Mouse (Mus musculus): Measurements from ENCODE around the gene Elk3.
A peak's percentile ranks its signal among the peaks of the same experiment; 100 is the strongest.
"Not testable (repeated sequence)": the region's sequence is repeated elsewhere in the genome, so short reads cannot be mapped to it uniquely, and the experiment has no call there.

The Elk3 gene

DNA sequence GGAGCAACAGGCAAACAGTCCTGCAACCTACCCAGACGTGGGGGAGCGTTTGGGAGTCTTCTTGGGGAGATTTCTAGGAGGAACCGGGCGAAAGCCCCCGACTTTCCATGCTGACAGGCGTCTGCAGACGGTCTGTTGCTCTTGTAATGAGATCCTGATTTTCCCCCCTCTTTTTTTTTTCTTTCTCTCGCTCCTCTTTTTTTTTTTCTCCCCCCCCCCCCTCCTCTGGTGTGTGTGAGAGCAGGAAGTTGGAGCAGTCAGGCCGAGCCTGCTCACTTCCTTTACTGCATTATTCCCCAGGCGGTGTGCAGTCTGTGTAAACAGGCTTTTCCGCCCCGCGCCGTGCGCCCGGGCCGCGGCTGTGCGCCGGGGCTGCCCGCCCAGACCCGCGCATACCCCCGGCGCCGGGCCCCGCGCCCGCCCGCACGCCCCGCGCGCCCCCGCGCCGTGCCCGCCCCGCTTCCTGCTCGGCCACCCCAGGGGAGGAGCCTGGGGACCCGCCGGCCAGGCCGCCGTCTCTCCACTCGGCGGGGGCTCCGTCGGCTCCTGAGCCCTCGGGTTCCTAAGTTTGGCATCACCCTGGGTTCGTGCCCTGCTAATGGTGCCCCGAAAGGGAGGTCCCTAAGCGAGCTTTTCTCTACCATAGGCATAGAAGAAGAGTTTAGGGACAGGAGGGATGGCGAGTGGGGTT, at the start of gene Elk3:
Elk3 (minus strand) TSS at position 415 of the 691 bp plus-strand sequence.
- DNase-seq = peak; percentile 23

DNA sequence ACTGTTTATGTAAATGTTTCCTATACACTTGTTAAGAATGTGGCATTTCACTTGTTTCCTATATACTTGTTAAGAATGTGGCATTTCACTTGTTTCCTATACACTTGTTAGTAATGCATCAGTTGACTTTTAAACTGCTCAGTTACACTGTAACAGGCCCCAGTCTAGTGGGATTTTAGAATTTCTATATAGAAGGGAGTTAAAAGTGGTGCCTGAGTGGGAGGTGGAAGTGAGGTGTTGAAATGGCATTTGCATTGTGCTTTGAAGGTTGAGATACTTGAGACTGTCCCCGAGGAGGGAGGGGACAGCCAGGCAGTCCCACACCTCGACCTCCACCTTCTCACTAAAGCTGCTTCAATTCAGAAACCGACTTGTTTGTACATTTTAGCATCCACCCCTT, 49.7 kb upstream of the Elk3 start:
- DNase-seq = no peak

GRCm38 (mm10) chr10:93360190-93360589, 49.3 kb upstream of the Elk3 start:
- DNase-seq = not testable (repeated sequence)

DNA sequence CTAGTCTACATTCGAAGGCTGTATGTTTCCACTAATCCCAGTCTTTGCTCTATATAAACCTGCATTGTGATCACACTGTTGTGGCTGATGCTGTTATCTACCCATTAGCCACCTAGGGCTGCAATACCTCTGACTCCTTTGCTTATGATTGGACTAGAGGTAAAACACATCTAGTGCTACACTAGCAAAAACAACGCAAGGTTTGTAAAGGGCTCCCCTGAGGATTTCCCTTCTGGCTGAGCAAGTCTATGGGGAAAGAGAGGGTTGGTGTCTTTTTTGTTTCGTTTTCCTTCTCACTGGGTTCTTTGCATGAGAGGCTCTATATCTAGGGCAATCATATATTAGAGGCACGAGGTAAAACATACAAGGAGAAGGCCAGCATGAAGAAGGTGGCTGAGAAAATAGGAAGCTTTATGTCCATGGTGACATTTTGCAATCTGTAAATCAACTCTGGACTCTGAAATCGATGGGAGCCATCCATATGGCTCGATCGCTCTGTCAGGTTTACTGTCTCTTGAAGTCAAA, 48.5 kb upstream of the Elk3 start:
- no peak for DNase-seq

GRCm38 (mm10) chr10:93358878-93359277, 47.9 kb upstream of the Elk3 start:
- DNase-seq = no peak

DNA sequence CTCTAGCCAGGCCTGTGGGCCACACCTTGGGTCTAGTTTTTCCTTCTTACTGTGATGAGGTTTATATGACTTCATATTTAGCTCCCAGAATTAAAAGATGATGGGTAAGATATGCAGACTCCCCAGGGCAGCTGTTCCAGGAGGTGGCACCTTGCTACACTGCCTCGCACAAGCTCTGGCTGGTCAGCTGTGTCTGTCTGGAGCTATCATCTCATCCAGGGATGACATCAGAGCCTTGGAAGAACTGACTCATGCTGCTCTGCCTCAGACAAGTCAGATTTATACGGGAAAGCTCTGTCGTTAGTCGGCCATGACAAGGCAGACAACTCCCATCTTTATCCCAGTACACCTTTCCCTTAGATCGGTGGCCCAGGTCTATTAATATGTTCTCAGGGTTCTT, 46.2 kb upstream of the Elk3 start:
- DNase-seq = no peak

DNA sequence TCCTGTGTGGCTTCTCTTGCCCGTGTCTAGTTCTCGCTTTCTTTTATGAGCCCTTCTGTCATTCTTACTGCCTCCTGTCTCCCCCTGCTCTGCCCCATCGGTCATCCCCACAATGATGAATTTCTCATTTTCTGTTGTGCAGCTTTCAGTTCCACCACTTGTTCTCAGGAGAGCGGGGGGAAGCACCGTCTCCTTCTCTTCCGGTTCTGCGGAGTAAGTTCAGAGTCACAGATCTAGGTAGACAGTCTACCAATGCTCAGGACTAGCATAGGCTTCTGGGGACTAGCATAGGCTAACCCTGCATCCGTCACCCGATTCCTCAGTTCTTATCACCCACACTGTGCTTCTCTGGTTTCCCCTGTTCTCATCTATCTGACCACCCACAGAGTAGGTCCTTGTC, 45.2 kb upstream of the Elk3 start:
- DNase-seq = no peak

- DNase-seq = no peak
Observed at GRCm38 (mm10) chr10:93355276-93355927, 44.5 kb upstream of the Elk3 start.

- no peak for DNase-seq
Observed at GRCm38 (mm10) chr10:93353545-93354326, 42.8 kb upstream of the Elk3 start.

DNA sequence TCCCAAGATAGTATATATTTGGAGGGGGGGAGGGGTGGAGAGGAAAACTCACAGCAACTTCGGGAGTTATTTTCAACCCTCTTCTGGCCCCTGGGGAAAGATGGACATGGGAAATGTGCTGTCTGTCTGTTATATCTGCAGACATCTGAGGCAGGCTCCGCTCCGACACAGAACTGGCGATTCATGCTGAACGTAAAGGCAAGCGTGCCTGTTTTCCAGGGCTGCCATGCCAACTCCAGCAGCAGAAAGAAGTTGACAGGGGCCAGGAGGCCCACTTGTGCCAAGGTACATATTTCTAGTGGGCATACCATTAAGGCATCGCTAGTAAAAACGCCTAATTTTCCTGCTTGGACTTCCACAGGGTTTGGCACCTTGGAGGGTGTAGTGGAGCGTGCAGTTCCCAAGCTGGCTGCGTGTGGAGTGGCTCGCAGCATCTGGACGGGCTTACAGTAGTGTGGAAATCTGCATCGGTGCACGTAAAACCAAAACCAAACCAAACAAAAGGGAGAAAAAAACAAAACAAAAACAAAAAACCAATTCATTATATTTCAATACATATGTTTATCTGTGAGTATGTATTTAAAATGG, 37.1 kb upstream of the Elk3 start:
- no peak for DNase-seq

GRCm38 (mm10) chr10:93347387-93347786, 36.5 kb upstream of the Elk3 start:
- DNase-seq = no peak

- DNase-seq = no peak
Observed at GRCm38 (mm10) chr10:93346208-93346936, 35.4 kb upstream of the Elk3 start.

- DNase-seq = no peak
Observed at GRCm38 (mm10) chr10:93345497-93345896, 34.6 kb upstream of the Elk3 start.

GRCm38 (mm10) chr10:93343469-93343868, 32.5 kb upstream of the Elk3 start:
- no peak for DNase-seq

- no peak for DNase-seq
Observed at GRCm38 (mm10) chr10:93342986-93343385, 32.1 kb upstream of the Elk3 start.

- DNase-seq = no peak
Observed at GRCm38 (mm10) chr10:93338526-93338925, 27.6 kb upstream of the Elk3 start.

DNA sequence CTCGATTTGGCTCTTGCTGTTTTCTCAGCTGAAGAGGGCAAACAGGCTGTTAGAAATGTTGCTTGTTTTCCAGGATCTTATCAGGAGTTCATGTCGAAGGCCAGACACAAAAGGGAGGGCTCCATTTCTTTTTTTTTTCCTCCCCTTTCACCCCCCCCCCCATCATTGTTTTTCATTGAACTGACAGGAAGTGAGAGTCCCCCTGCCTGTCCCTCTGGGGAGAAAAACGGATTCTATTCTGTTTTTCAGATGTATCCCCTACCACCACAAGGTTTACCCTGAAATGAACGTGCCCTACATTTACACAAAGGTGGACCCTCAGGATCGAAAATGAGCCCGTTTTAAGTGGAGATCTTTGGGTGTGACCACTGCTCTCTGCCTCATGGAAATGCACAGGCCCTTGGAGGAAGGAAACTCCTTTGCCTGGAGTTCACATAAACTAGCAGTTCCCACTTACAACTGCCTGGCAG, 25.6 kb upstream of the Elk3 start:
- no peak for DNase-seq

- no peak for DNase-seq
Observed at GRCm38 (mm10) chr10:93335828-93336461, 25.0 kb upstream of the Elk3 start.

DNA sequence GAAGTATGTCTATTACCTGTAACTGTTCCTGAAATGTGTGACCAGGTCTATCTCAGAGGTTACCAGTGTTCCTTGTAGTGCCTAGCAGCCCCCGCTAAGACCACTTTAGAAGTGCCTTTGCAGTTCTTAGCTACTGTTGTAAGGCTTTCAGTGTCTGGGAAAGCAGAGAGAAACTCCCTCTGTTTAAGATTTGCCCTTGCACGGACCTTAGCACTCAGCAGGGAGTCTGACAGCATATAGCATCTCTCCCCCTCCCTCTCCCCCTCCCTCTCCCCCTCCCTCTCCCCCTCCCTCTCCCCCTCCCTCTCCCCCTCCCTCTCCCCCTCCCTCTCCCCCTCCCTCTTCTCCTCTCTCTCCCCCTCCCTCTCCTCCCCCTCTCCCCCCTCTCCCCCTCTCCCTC, 24.1 kb upstream of the Elk3 start:
- DNase-seq = no peak

DNA sequence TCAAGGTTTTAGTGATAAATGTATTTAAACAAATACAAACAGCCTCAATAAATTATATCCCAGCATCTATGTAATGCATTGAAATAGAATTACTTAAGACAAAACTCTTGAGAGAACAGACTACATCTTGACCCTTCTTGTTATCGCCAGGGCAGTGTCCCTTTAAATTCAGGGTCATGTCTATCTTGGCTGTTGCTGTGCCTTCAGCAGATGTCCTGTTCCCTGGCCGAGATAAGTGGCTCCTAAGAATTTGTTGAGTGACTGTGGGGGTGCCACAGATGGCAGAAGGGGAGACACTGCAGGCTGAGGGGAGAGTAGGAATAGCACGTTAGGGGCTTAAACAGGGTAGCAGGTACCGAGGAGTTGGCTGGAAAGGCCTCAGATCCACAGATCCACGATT, 22.3 kb upstream of the Elk3 start:
- no peak for DNase-seq

DNA sequence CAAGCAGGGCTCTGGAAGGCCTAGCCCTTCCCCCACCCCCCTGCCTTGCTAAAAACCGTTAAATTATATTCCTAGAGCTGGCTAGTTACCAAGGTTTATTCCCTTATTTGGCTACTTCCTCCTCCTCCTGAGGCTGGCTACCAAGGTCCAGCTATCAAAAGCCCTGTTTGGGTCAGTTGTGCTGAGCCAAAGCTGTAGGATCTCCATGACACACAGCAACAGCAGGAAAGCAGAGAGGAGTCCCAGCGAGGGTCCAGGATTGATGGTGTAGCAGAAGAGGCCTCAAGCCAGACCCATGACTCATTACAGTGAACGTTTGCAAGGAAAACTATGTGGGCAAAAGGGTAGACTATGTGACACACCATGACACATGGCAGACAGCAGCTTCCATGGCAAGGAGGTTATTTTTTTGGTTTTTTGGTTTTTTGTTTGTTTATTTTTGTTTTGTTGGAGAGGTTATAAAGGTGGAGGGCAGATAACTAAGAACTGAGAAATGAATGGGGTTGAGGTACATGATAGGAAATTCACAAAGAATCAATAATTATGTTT, 21.4 kb upstream of the Elk3 start:
- no peak for DNase-seq

DNA sequence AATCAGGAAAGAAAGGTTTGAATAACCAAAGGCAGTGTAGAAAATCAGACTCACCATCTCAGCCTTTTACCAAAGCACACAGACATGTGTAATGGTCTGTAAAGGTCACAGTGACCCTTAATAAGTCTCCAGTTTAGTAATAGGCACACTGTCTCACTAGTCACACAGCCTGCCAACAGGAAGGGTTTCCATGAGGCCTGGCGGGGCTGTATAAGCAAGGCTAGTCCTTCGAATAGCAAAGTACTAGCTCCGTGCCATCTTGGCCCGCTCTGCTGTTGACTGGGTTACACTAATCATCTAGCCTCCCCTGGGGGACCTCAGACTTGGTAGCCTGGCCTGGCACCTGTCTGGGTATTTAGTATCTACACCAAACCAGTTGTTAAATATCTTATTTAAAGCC, 20.6 kb upstream of the Elk3 start:
- no peak for DNase-seq

All from right cerebral cortex, postnatal 14 days (tissue).